In genomic region chr10:83032559-83032958, GRCm38 (mm10) we compare ENCODE assay signal across 15 mouse cellular contexts. TPM values are rescaled to one million over a fixed set of nuclear protein-coding genes. Genes with fewer than 3 reads are reported as not detected.
DNase-seq lines count a peak whose midpoint lies in the region; ATAC-seq and TF ChIP-seq lines count a peak whose summit lies in the region.
"Had no signal": no experiment of that assay in that cellular context is flagged by ENCODE, and none has a peak within 500 bp of the region (broad histone marks: within the 10 kb centered on the region; RNA-seq: fewer than 3 reads in every experiment).

No protein-coding gene starts in this region.

- intact Hi-C loops in gastrocnemius, adult 2 months (cut with DNase I): no loop called here

- TF ChIP-seq CTCF in gastrocnemius, adult 2 months (IDR thresholded peaks at IDR 0.05): no peak

- H3K4me1 ChIP-seq in liver, embryonic 16.5 days (ENCODE audit: control insufficient read depth, low read depth, low read length): peaks cover 10% of the 10 kb centered on the region
- H3K4me1 ChIP-seq in liver, embryonic 12.5 days: peaks cover 80% of the 10 kb centered on the region
- H3K4me1 ChIP-seq in intestine, embryonic 15.5 days (replicated peaks): peaks cover 17% of the 10 kb centered on the region

- no peak overlapping the region for H3K4me2 ChIP-seq in liver, embryonic 16.5 days (ENCODE audit: low read depth, low read length)
- no peak overlapping the region for H3K4me2 ChIP-seq in liver, embryonic 12.5 days
- peak overlapping the region; percentile 18 for H3K4me2 ChIP-seq in intestine, embryonic 15.5 days (replicated peaks)
- H3K4me2 ChIP-seq: embryonic facial prominence, embryonic 13.5 days; lung, embryonic 15.5 days had no signal

- H3K9me3 ChIP-seq in liver, embryonic 16.5 days (replicated peaks; ENCODE audit: control insufficient read depth, low read length): no peaks in the 10 kb centered on the region
- no peaks in the 10 kb centered on the region for H3K9me3 ChIP-seq in liver, embryonic 12.5 days (replicated peaks)
- H3K9me3 ChIP-seq in intestine, embryonic 15.5 days: no peaks in the 10 kb centered on the region
- H3K9me3 ChIP-seq: embryonic facial prominence, embryonic 13.5 days; hindbrain, embryonic 10.5 days; lung, embryonic 15.5 days had no signal

- no peak overlapping the region for H3K4me3 ChIP-seq in liver, embryonic 16.5 days (ENCODE audit: low read depth, low read length)
- H3K4me3 ChIP-seq in liver, embryonic 12.5 days: no peak overlapping the region
- H3K4me3 ChIP-seq in intestine, embryonic 15.5 days (replicated peaks): no peak overlapping the region
- H3K4me3 ChIP-seq in gastrocnemius, adult 2 months: no peak overlapping the region
- H3K4me3 ChIP-seq: embryonic facial prominence, embryonic 13.5 days; hindbrain, embryonic 10.5 days; lung, embryonic 15.5 days had no signal

- no peak overlapping the region for H3K27ac ChIP-seq in liver, embryonic 16.5 days (ENCODE audit: low read length)
- no peak overlapping the region for H3K27ac ChIP-seq in liver, embryonic 12.5 days
- H3K27ac ChIP-seq in intestine, embryonic 15.5 days: 0 out of 2 replicates have a peak overlapping the region, but pooled peaks have one; percentile 22
- no peak overlapping the region for H3K27ac ChIP-seq in gastrocnemius, adult 2 months
- H3K27ac ChIP-seq: embryonic facial prominence, embryonic 13.5 days; hindbrain, embryonic 10.5 days; lung, embryonic 15.5 days had no signal

- peak; percentile 68 for DNase-seq in adrenal gland, adult 2 months
- peak; percentile 37 to 44 for DNase-seq in kidney, postnatal 4 days
- DNase-seq in B cell, adult 2 months: no peak
- DNase-seq in spleen, postnatal 4 days (ENCODE audit: low spot score in 2 of 2): no peak
- no peak for DNase-seq in gastrocnemius, adult 2 months
- DNase-seq: cerebellum, postnatal 25 days; layer of hippocampus, adult 9-11 months; thymus, postnatal 4 days had no signal

- no peaks in the 10 kb centered on the region; the same call in 1 of the 2 replicates for H3K36me3 ChIP-seq in liver, embryonic 16.5 days (ENCODE audit: control insufficient read depth, insufficient read depth)
- H3K36me3 ChIP-seq in liver, embryonic 12.5 days: no peaks in the 10 kb centered on the region
- H3K36me3 ChIP-seq in intestine, embryonic 15.5 days: no peaks in the 10 kb centered on the region
- H3K36me3 ChIP-seq: hindbrain, embryonic 10.5 days; lung, embryonic 15.5 days had no signal

- ATAC-seq in liver, embryonic 16.5 days (ENCODE audit: low read depth): peak; percentile 22; the same call in 1 of the 2 replicates
- ATAC-seq in liver, embryonic 12.5 days: no peak
- peak; percentile 83 for ATAC-seq in intestine, embryonic 15.5 days
- ATAC-seq: forebrain, embryonic 14.5 days had no signal

- no peak overlapping the region for H3K9ac ChIP-seq in liver, embryonic 16.5 days (ENCODE audit: low read depth, low read length)
- H3K9ac ChIP-seq in liver, embryonic 12.5 days: no peak overlapping the region
- H3K9ac ChIP-seq in intestine, embryonic 15.5 days: no peak overlapping the region
- H3K9ac ChIP-seq: embryonic facial prominence, embryonic 13.5 days; lung, embryonic 15.5 days had no signal

- WGBS in liver, embryonic 16.5 days (ENCODE audit: insufficient replicate concordance): 69% methylated on average over 10 of the region's 10 CpGs
- WGBS in liver, embryonic 12.5 days (ENCODE audit: insufficient replicate concordance): 82% methylated on average over 10 of the region's 10 CpGs
- 41% methylated on average over 10 of the region's 10 CpGs for WGBS in intestine, embryonic 15.5 days

- no peaks in the 10 kb centered on the region for H3K27me3 ChIP-seq in liver, embryonic 16.5 days (ENCODE audit: control insufficient read depth, insufficient read depth, low read depth, low read length)
- no peaks in the 10 kb centered on the region for H3K27me3 ChIP-seq in liver, embryonic 12.5 days (replicated peaks)
- no peaks in the 10 kb centered on the region for H3K27me3 ChIP-seq in intestine, embryonic 15.5 days (replicated peaks)
- H3K27me3 ChIP-seq: embryonic facial prominence, embryonic 13.5 days; lung, embryonic 15.5 days had no signal

RNA-seq across cellular contexts. Expression of gene Chst11, which starts 47.3 kb away (rescaled TPM):
- 0.93 and 1.0 TPM in 2 replicates for polyA plus RNA-seq in liver, embryonic 16.5 days (2015; fragmentation: Nextera tagmentation; extraction: Ambion mirVana)
- polyA plus RNA-seq in liver, embryonic 12.5 days (2016; fragmentation: Nextera tagmentation; extraction: Ambion mirVana): 1.9 TPM in 2 replicates
- 10 to 100 TPM; 40.3 to 70.3 TPM for total RNA-seq in adrenal gland, adult 2 months (2021)
- polyA plus RNA-seq in adrenal gland, adult 2 months (2012; rRNA removed): 35.2 and 40.2 TPM in 2 replicates
- 0.99 and 1.4 TPM in 2 replicates for polyA plus RNA-seq in intestine, embryonic 15.5 days (2015; fragmentation: Nextera tagmentation; extraction: Ambion mirVana)
- total RNA-seq in gastrocnemius, adult 2 months (2021): 1 to 10 TPM; 1.1 to 1.8 TPM

Comparison
In these comparisons a context has a peak if more than half of its experiments do, and no peak if none do; other contexts are left out.
1. DNase-seq: peak in adrenal gland, adult 2 months (single experiment) and kidney, postnatal 4 days (2 of 2); none in B cell, adult 2 months (0 of 2), spleen, postnatal 4 days (0 of 2) and gastrocnemius, adult 2 months (single experiment).
2. RNA of gene Chst11, which starts 47.3 kb away (polyA plus RNA-seq): 35.2 to 40.2 TPM in adrenal gland, adult 2 months; 1.9 TPM in liver, embryonic 12.5 days, 0.93 to 1.0 TPM in liver, embryonic 16.5 days and 0.99 to 1.4 TPM in intestine, embryonic 15.5 days; every median in the first group is over 10 times any median in the second.